Mouse (Mus musculus) 3134 (cell line): ENCODE measurements around the gene Wwox.
A peak's percentile ranks its signal among the peaks of the same experiment; 100 is the strongest.

Experiments
- DNase-seq: peaks from one replicate; pipeline ENCODE4 v3.0.0-alpha.2; 2011; ENCODE audit warnings: low spot score; ENCODE audit not compliant: insufficient read length; ENCODE audit errors: extremely low read depth

The Wwox gene

GRCm38 (mm10) chr8:114703517-114703916 lies 264.1 kb downstream of the Wwox start:
- DNase-seq: no peak

- no peak for DNase-seq
Observed at GRCm38 (mm10) chr8:114707538-114708138, 268.2 kb downstream of the Wwox start.

- DNase-seq: no peak
Observed at GRCm38 (mm10) chr8:114715318-114716070, 276.0 kb downstream of the Wwox start.

GRCm38 (mm10) chr8:114716546-114717255 lies 277.2 kb downstream of the Wwox start:
- no peak for DNase-seq

- no peak for DNase-seq
Observed at GRCm38 (mm10) chr8:114718821-114719220, 279.4 kb downstream of the Wwox start.

- no peak for DNase-seq
Observed at GRCm38 (mm10) chr8:114722611-114723010, 283.2 kb downstream of the Wwox start.

- no peak for DNase-seq
Observed at GRCm38 (mm10) chr8:114731260-114732140, 292.0 kb downstream of the Wwox start.

- DNase-seq: no peak
Observed at GRCm38 (mm10) chr8:114743185-114743915, 303.9 kb downstream of the Wwox start.

GRCm38 (mm10) chr8:114746373-114746772 lies 306.9 kb downstream of the Wwox start:
- no peak for DNase-seq

- DNase-seq: no peak
Observed at GRCm38 (mm10) chr8:114751376-114752135, 312.1 kb downstream of the Wwox start.

- DNase-seq: no peak
Observed at GRCm38 (mm10) chr8:114759621-114760020, 320.2 kb downstream of the Wwox start.

GRCm38 (mm10) chr8:114768536-114768935 lies 329.1 kb downstream of the Wwox start:
- DNase-seq: no peak

GRCm38 (mm10) chr8:114770856-114771776 lies 331.7 kb downstream of the Wwox start:
- peak; percentile 28 for DNase-seq

GRCm38 (mm10) chr8:114772276-114772849 lies 332.9 kb downstream of the Wwox start:
- no peak for DNase-seq

GRCm38 (mm10) chr8:114773461-114774414 lies 334.3 kb downstream of the Wwox start:
- no peak for DNase-seq

GRCm38 (mm10) chr8:114774415-114774775 lies 334.9 kb downstream of the Wwox start:
- no peak for DNase-seq

- DNase-seq: no peak
Observed at GRCm38 (mm10) chr8:114775543-114775942, 336.1 kb downstream of the Wwox start.
